Mouse (Mus musculus) right cerebral cortex, postnatal 14 days (tissue): ENCODE measurements around the gene Esd.

Experiments
- DNase-seq: peaks from one replicate; pipeline ENCODE4 v3.0.0; 2022

The Esd gene

GRCm38 (mm10) chr14:74797386-74798062 lies 65.4 kb downstream of the Esd start:
- DNase-seq, result no peak

GRCm38 (mm10) chr14:74798063-74798890 lies 66.2 kb downstream of the Esd start:
- DNase-seq, result no peak
